Mouse (Mus musculus) adrenal gland, adult 2 months (tissue): Measurements from ENCODE around the gene Teddm2. TPM values are rescaled to one million over a fixed set of nuclear protein-coding genes. Genes with fewer than 3 reads are reported as not detected.

Experiments
- DNase-seq: peaks from one replicate; pipeline ENCODE4 v3.0.0; 2021
- long read RNA-seq: library from polyadenylated mRNA; stranded (forward); transcript quantifications from one replicate; pipeline ENCODE4 v2.0.0, GENCODE M21; 2021
- polyA plus RNA-seq: library from polyadenylated mRNA; depleted of rRNA; stranded (reverse); fragments of >200 nt; gene quantifications from 2 replicates; pipeline ENCODE4 v1.2.3, GENCODE M21; 2012; rRNA removed
- total RNA-seq, 2 experiments: library from RNA; stranded (reverse); gene quantifications; 2 replicates each; pipeline ENCODE4 v1.2.3; 2021

Gene Teddm2
- total RNA-seq (under 1 TPM; 0.29 to 0.52 TPM), polyA plus RNA-seq (0.19 and 0.24 TPM in 2 replicates)
- long read RNA-seq, partial matches to known transcripts, result 0 of 2 reads
- long read RNA-seq, other reads (novel, unspliced or antisense), result 0 of 2 reads

- peak; percentile 98 for DNase-seq
Observed at GRCm38 (mm10) chr1:153899731-153900380, at the start of gene Teddm2, which contains the start of gene Glul. TSS of gene Teddm2 (minus strand) at chr1:153900228. TSS of gene Glul (plus strand) at chr1:153899944.

GRCm38 (mm10) chr1:153947837-153948236, 47.8 kb upstream of the Teddm2 start:
- DNase-seq, result no peak

- DNase-seq, result no peak
Observed at GRCm38 (mm10) chr1:153946971-153947370, 46.9 kb upstream of the Teddm2 start.

- DNase-seq, result peak; percentile 27
Observed at GRCm38 (mm10) chr1:153945181-153945580, 45.2 kb upstream of the Teddm2 start.

- DNase-seq, result no peak
Observed at GRCm38 (mm10) chr1:153940986-153941385, 41.0 kb upstream of the Teddm2 start.

DNA sequence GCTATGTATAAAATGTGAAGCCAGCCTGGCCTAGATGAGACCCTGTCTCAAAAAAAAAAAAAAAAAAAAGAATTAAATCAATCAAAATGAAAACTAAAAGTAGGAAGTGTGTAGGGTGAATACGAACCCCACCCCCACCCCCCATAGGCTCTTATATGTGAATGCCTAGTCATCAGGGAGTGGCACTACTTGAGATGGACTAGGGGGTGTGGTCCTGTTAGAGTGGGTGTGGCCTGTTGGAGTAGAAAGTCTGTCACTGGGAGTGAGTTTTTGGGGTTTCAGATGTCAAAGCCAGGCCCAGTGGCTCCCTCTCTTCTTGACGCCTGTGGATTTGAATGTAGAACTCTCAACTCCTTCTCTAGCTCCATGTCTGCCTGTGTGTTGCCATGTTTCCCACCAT, 37.0 kb upstream of the Teddm2 start:
- DNase-seq, result no peak

DNA sequence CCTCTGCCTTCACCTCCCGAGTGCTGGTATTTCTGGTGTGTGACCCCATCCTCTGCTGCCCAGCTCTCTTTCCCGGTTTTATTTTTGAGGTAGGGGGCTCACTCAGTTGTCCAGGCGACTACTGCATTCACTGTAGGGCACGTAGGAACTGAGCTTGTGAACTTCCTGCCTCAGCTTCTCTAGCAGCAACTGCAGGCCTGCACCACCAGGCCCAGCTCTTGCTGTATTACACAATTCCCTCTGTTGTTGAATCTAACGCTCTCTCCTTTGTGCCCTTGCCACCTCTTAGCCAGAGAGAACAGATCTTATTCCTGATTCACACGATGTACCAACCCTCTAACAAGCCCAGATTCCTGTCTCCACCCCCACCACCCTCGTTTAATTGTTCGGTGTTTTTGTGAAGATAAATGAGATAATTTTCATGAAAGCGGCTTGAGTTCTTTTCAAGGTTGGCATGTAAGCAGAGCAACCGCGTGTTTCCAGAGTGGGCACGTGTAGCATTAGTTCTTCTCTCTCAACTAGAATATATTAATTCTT, 35.9 kb upstream of the Teddm2 start:
- DNase-seq, result no peak

DNA sequence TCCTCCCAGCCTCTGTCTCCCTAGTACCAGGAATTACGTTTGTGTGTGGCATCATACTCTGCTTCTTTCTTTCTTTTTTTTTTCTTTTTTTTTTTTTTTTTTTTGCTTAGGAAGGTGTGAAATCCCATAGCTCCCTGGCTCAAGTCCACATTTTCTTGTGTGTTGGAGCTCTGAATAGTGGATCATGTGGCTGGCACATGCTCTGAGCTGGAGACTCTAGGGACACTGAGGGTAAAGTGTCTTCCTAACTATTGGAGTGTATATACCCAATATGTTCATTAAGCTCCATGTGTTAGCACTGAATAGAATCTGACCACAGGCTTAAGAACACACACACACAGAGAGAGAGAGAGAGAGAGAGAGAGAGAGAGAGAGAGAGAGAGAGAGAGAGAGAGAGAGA, 33.7 kb upstream of the Teddm2 start:
- DNase-seq, result no peak

DNA sequence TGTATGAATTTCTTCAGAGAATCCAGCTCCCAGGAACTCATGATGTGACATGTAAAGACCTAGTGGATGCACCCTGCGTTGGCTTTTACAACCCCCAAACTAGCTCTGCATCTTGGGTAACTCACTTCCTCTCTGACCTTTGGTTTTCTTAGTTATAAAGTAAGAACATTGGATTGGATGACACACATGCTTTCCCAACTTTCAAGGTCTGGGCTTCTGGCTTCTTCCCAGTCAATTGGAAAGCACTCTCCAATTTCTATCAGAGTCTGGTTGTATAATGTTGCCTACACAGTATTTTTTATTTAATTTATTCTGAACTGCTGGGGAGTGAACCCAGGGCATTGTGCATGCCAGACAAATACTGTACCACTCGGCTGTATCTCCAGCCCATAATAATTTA, 30.4 kb upstream of the Teddm2 start:
- DNase-seq, result peak; percentile 80

- no peak for DNase-seq
Observed at GRCm38 (mm10) chr1:153924395-153925385, 24.7 kb upstream of the Teddm2 start.

- DNase-seq, result peak; percentile 82
Observed at GRCm38 (mm10) chr1:153922571-153923021, 22.6 kb upstream of the Teddm2 start.

- no peak for DNase-seq
Observed at GRCm38 (mm10) chr1:153921642-153922041, 21.6 kb upstream of the Teddm2 start.

GRCm38 (mm10) chr1:153918521-153919206, 18.6 kb upstream of the Teddm2 start:
- DNase-seq, result no peak

DNA sequence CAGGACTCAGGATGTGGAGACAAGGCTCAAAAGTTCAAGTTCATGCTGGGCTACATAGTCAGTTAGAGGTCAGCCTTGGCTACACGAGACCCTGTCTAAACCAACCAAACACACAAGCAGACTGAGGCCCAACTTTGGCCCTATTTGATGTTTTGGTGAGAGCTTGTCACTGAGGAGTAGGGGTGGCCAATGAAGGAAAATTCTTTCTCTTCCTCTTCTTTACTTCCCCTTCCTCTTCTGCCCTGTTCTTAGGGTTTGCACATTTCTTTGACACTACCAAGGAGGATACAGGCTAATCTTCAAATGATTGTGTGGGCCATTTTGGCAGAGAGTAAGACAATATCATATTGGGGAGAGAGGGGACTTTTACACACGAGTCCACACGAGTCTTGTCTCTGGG, 13.8 kb upstream of the Teddm2 start:
- DNase-seq, result no peak

DNA sequence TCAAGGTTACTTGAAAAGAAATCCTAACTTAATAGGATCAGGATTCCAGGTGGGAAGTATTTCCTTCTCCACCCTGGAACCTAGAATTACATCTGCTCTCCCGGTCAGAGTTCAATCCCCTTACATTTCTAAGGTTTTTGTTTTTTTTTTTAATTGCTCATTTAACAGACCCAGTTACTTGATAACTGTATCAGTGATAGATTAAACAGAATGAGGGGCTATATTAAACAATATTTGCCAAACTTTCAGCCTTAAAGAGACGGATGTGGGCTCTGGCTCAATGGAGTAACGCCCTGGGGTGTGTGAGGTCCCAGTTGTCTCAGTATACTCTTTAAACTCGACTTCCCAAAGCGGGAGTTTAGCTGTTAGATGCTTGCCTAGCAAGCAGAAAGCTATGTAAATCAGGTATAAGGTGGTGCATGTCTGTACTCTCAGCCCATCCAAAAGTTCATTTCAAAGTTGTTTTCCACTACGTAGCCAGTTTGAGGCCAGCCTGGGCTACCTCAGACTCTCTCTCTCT, 11.3 kb upstream of the Teddm2 start:
- no peak for DNase-seq

GRCm38 (mm10) chr1:153910423-153910822, 10.4 kb upstream of the Teddm2 start:
- no peak for DNase-seq

- no peak for DNase-seq
Observed at GRCm38 (mm10) chr1:153909963-153910291, 9.9 kb upstream of the Teddm2 start.

DNA sequence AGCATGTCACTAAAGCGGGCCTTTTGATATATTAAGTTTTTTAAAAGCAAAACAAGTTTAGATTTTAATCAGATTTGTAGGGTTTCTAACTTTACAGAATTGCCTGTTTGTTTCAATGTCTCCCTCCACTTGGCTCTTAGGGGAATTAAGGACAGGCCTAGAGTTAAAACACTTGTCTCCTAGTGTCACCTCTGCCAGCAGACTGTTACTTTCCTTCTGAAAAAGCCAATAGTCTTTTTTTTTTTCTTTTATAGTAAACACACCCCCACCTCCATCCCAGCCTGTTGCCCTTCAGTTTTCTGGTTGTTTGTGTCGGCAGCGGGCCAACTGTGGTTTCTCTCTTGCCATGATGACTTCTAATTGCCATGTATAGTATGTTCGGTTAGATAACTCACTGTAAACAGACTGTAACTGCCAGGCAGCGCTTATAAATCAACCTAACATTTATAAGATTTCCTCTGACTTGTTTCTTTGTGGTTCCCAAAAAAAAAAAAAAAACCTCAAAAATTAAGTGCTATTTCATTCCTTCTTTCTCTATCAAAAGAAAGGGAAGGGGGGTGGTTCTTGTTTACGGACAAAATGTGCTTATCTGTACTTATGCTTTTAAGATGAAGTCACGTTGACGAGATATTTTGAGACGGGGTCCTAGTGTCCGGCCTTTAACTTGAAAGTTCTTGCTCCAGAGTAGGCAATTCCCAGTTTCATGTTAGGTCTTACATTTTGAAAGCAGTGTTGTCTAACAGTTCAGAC, 9.4 kb upstream of the Teddm2 start:
- DNase-seq, result no peak

- no peak for DNase-seq
Observed at GRCm38 (mm10) chr1:153908741-153909140, 8.7 kb upstream of the Teddm2 start.

DNA sequence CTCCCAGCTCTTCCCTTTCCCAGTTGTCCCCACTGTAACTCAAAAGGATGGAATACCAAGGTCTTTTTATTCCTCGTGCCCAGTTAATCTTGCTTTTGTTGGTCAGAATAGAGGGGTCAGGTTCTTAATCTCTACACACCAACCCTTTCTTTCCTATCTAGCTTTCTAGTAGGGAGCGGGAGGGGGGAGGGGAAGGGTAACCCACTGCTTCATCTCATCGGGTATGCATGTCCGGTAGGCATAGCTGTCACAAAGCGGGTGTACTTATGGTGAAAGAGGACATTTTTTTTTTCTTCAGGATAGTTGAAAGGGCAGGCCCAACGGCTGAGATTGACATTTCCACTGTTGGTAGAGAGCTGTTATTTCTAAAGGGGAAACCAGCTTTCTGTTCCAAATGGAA, 8.2 kb upstream of the Teddm2 start:
- no peak for DNase-seq

GRCm38 (mm10) chr1:153905884-153906283, 5.9 kb upstream of the Teddm2 start:
- DNase-seq, result no peak
